Mouse (Mus musculus) thymus, adult 2 months (tissue): ENCODE measurements around the gene Sult6b2. TPM values are rescaled to one million over a fixed set of nuclear protein-coding genes. Genes with fewer than 3 reads are reported as not detected.

Source experiments
- DNase-seq: peaks from one replicate; pipeline ENCODE4 v3.0.0; 2021
- H3K27ac ChIP-seq: fragments of 200-500 bp; 2 replicates; pipeline ENCODE4 v1.5.1; 2012; ENCODE audit warnings: low read length, control low read depth; ENCODE audit not compliant: control insufficient read depth, insufficient read depth
- H3K27me3 ChIP-seq: fragments of 200-500 bp; 2 replicates; pipeline ENCODE4 v1.6.1; 2012; ENCODE audit warnings: mild to moderate bottlenecking, low read length, moderate library complexity, mixed read lengths; ENCODE audit not compliant: control insufficient read depth, insufficient read depth
- H3K36me3 ChIP-seq: fragments of 200-500 bp; 2 replicates; pipeline ENCODE4 v1.6.1; 2012; ENCODE audit warnings: mild to moderate bottlenecking, low read length, moderate library complexity; ENCODE audit not compliant: control insufficient read depth, insufficient read depth
- H3K4me1 ChIP-seq: fragments of 200-500 bp; replicated peaks from 2 replicates; pipeline ENCODE4 v1.6.1; 2012; ENCODE audit warnings: low read length; ENCODE audit not compliant: control insufficient read depth, insufficient read depth
- H3K4me3 ChIP-seq: fragments of 200-500 bp; 2 replicates; pipeline ENCODE4 v1.5.1; 2012; ENCODE audit warnings: mild to moderate bottlenecking, low read length, control low read depth, moderate library complexity; ENCODE audit not compliant: control insufficient read depth, insufficient read depth
- CTCF ChIP-seq: fragments of 200-500 bp; IDR thresholded peaks from 2 replicates; pipeline ENCODE4 v1.5.1; 2012; ENCODE audit warnings: mild to moderate bottlenecking, control low read depth, low read length, moderate library complexity, borderline replicate concordance; ENCODE audit not compliant: control insufficient read depth, poor library complexity, insufficient read depth; ENCODE audit errors: extremely low read depth
- POLR2A ChIP-seq: fragments of 200-500 bp; IDR thresholded peaks from 2 replicates; pipeline ENCODE4 v1.6.1; 2012; ENCODE audit warnings: mild to moderate bottlenecking, low read length, control low read depth, moderate library complexity; ENCODE audit not compliant: control insufficient read depth, poor library complexity, insufficient read depth; ENCODE audit errors: extremely low read depth
- WGBS: fragments of 180-500 bp; shearing (Covaris S2); methylation state at CpG from one replicate; pipeline ENCODE4 v1.1.7; 2018; 5-methylcytosine and 5-hydroxymethylcytosine counted together
- polyA plus RNA-seq: library from polyadenylated mRNA; depleted of rRNA; stranded (reverse); fragments of >200 nt; gene quantifications from 2 replicates; pipeline ENCODE4 v1.2.3, GENCODE M21; 2012

Gene Sult6b2
- polyA plus RNA-seq, 1 experiment, result 0.08 TPM

DNA sequence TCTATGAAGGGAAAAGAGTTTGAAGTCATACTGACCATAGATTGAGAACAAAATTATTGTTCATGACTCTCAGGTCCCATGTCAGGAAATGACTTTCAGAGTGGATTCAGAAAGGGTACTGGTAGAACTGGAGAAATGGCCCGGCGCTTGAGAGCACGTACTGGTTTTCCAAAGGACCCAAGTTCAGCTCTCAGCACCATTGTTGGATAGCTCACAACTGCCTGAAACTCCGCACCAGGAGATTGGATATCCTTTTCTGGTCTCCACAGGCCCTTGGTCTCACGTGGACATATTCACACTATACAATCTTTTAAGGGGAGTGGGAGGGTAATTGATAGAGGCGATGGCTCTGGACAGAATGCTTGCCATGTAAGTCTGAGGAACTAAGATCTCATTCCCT is 46.3 kb downstream of the Sult6b2 start:
- no peak for TF ChIP-seq POLR2A
- no peak for TF ChIP-seq CTCF
- peaks cover 14% of the 10 kb centered on the region for H3K4me1 ChIP-seq
- peaks cover 10% of the 10 kb centered on the region; the same call in 1 of the 2 replicates for H3K36me3 ChIP-seq
- peak overlapping the region; percentile 34 for H3K27ac ChIP-seq
- WGBS, result 75% methylated on average over 6 of the region's 6 CpGs
- H3K27me3 ChIP-seq, result no peaks in the 10 kb centered on the region
- DNase-seq, result no peak
- H3K4me3 ChIP-seq, result no peak overlapping the region

DNA sequence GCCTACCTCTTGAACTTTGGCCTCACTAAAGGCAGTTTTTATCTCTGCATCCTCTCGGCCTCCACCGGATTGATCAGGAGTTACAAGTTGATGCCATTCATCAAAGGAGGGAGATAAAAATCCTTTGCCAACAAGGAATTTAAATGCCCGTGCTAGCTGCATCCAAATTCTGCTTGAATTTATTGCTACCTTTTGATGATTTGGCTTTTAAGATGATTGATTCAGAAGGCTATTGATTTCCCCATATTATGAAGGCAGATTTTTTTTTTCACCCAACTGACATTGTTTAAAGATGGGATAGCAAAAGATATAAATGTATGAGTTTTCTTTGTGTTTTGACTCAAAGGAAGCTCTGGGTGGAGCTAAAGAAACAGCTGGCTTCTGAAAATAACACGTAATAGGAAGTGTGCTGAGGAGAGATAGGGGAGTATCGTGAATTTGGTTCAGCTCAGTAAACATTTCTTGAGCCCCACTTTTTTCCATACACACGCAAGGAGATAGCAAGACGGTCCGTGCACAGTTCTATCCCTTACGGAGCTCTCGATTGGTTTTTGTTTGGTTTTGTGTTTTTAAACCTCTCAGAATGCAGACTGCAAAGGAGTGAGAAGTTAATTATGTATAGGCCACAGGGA is 46.9 kb downstream of the Sult6b2 start:
- TF ChIP-seq CTCF, result no peak
- Histone ChIP-seq H3K27ac (peak overlapping the region; percentile 72), H3K36me3 (peaks cover 10% of the 10 kb centered on the region; the same call in 1 of the 2 replicates), H3K4me3 (peak overlapping the region; percentile 83), H3K4me1 (peaks cover 16% of the 10 kb centered on the region), H3K27me3 (no peaks in the 10 kb centered on the region)
- DNase-seq, result peak; percentile 16
- 3% methylated on average over 10 of the region's 10 CpGs for WGBS

DNA sequence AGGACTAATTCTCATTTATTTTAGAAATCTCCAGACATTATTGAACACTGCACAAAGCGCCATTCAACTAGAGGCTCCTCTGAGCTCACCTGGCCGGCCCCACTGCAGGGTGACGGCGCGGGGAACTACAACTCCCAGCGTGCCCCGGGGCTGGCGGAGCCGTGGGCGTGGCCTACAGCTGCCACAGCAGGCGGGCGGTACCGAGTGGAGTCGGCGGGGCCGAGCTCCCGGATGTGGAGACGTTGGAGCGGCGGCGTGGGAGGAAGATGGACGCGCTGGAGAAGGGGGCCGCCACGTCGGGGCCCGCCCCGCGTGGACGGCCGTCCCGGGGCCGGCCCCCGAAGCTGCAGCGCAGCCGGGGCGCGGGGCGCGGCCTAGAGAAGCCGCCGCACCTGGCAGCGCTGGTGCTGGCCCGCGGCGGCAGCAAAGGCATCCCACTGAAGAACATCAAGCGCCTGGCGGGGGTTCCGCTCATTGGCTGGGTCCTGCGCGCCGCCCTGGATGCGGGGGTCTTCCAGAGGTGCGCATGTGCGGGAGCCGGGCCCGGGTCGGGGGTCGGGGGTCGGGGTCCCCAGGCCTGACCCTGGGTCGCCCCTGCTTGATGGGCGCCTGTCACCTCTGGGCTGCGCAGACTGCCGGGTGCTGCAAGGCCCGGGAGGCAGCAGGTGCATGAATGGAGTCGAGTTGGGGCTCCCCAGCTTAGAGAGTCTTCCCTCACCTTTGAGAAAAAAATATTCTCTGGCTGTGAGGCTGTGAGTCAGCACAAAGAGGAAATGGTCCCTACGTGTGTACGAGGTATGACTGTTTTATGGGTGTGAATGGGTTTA is 47.6 kb downstream of the Sult6b2 start, which contains the start of gene Cmas:
TSS of gene Cmas (plus strand) at position 180 of the 827 bp plus-strand sequence.
- peaks cover 22% of the 10 kb centered on the region for H3K4me1 ChIP-seq
- DNase-seq, result peak; percentile 93
- TF ChIP-seq CTCF (no peak), POLR2A (peak; percentile 81)

DNA sequence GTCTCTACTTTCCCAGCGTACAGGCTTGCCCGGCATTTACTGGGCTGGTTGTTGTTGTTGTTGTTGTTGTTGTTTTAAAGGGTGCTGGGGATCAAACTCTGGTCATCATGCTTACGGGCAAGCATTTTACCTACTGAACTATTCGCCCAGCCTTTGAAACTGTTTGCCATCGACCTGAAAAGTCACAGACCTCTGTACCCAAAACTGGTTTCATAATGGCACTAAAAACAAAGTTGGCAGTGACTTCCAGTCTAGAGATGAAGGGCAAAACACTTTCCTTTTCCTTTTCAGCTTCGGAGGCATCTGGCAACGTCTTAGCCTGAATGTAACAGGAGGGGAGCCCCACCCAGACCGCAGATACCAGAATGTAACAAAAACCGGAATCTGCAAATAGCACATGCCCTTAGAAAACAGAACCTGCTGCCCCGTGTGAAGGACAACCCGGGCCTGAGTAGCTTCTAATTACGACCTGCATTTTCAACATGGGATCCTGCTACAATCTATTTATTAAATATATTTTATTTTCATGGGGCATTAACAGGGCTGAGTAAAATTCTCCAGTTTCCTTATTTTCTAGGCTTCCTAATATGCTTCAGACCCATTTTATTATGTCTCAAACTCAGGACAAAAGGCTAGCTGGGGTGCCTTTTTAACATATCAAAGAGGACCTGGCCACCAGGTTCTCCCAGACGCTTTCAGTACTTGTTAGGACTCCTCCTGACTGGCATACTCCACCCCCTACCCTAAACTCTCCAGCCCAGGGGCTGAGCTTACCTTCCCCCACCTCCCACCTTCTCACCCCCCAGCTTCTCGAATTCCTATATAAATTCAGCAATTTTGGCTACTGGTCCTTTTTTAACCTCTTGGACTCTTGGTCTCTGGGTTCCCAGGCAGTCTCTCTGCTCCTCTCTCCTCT is 51.7 kb downstream of the Sult6b2 start:
- Histone ChIP-seq H3K36me3 (no peaks in the 10 kb centered on the region), H3K27ac (0 out of 2 replicates have a peak overlapping the region, but pooled peaks have one; percentile 35), H3K4me1 (peaks cover 9% of the 10 kb centered on the region), H3K27me3 (no peaks in the 10 kb centered on the region), H3K4me3 (no peak overlapping the region)
- DNase-seq, result peak; percentile 49
- WGBS, result 25% methylated on average over 14 of the region's 14 CpGs
- TF ChIP-seq POLR2A, result no peak
- no peak for TF ChIP-seq CTCF

More for the DNA sequence above, 47.6 kb downstream of the Sult6b2 start, which contains the start of gene Cmas:
- no peaks in the 10 kb centered on the region for H3K27me3 ChIP-seq
- peaks cover 7% of the 10 kb centered on the region; the same call in 1 of the 2 replicates for H3K36me3 ChIP-seq
- peak within 1 kb of the TSS; percentile 72 for H3K27ac ChIP-seq
- H3K4me3 ChIP-seq, result peak within 1 kb of the TSS; percentile 83
- under 1% methylated on average over 68 of the region's 68 CpGs for WGBS

DNA sequence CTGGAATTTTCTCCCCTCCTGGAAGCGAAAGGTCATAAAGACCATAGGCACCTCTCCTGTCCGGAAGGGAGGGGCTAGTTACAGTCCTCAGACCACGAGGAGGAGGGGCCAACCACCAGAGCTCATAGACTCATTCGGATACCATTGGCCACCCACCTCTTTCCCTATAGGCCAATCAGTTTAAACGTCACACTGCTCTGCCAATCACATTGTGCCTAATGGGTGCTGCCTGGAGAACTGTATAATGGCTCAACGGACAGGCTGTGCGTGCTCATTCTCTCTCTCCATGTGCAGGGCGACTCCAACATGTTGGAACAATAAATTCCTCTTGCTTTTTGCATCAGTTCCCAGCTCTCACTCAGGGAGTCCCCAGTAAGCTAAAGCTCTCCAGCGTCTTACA is 52.9 kb downstream of the Sult6b2 start:
- H3K4me3 ChIP-seq, result no peak overlapping the region
- H3K27ac ChIP-seq, result no peak overlapping the region
- H3K27me3 ChIP-seq, result no peaks in the 10 kb centered on the region
- no peaks in the 10 kb centered on the region for H3K36me3 ChIP-seq
- no peak for DNase-seq
- no peak for TF ChIP-seq POLR2A
- no peak for TF ChIP-seq CTCF
- 89% methylated on average over 9 of the region's 9 CpGs for WGBS
- peaks cover 11% of the 10 kb centered on the region for H3K4me1 ChIP-seq
